Mouse (Mus musculus): ENCODE results near the gene Ints12.

The Ints12 gene

DNA sequence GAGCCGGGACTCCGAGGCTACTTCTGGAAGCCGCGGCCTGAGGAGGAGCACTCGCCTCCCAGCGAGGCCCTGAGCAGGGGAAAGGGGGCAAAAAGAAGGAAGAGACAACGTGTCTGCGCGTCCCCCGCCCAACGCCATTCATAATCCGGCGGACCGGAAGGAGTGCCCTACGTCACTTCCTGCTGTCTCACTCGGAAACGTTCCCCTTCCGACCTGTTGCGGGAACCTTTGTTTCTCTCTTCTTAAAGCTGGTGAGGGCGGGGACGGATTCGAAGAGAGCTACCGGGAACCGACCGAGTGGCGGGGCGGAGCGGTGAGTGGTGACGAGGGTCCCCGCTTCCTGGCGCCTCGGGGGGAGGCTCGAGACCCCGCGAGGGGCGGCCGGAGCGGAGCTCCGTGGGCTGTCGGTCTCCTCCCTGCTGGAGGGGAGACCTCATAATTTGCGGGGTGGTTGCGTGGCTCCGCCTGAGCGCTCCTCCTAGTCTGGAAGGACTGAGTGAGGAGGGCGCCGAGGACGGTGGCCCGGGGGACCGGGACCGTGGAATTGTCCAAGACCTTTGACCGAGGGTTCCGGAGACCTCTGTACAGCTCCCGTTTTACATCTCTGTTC lies at the start of gene Ints12, which contains the start of gene Gstcd:
Gene Ints12 (plus strand): TSS at position 177 of the 610 bp plus-strand sequence.
Gene Gstcd (minus strand): TSS at position 370 of the 610 bp plus-strand sequence.
- DNase-seq (ENCODE audit: low read depth), result peak; percentile 97

GRCm38 (mm10) chr3:133052068-133052467 lies 39.6 kb upstream of the Ints12 start:
- no peak for DNase-seq (ENCODE audit: low read depth)

DNA sequence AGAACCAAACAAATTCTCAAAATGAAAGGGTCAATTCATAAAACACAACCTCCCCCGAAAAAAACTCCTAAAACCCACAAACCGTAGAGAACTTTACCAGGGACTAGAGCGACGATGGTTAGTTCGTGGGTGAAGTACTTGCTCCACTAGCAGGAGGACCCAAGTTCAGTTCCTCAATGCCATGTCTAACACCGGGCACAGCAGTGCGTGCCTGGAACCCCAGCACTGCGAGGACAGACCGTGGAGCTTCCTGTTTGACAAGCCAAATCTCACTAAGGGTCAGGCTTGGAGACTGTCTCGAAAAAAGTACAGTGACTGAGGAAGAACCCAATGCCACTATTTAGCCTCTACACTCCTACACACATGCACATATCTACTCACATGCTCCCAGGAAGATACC lies 16.1 kb upstream of the Ints12 start:
- DNase-seq (ENCODE audit: low read depth), result no peak

GRCm38 (mm10) chr3:133082736-133083135 lies 8.9 kb upstream of the Ints12 start:
- no peak for DNase-seq (ENCODE audit: low read depth)

- DNase-seq (ENCODE audit: low read depth), result peak; percentile 79
Measured at GRCm38 (mm10) chr3:133085858-133086257, 5.8 kb upstream of the Ints12 start.

DNA sequence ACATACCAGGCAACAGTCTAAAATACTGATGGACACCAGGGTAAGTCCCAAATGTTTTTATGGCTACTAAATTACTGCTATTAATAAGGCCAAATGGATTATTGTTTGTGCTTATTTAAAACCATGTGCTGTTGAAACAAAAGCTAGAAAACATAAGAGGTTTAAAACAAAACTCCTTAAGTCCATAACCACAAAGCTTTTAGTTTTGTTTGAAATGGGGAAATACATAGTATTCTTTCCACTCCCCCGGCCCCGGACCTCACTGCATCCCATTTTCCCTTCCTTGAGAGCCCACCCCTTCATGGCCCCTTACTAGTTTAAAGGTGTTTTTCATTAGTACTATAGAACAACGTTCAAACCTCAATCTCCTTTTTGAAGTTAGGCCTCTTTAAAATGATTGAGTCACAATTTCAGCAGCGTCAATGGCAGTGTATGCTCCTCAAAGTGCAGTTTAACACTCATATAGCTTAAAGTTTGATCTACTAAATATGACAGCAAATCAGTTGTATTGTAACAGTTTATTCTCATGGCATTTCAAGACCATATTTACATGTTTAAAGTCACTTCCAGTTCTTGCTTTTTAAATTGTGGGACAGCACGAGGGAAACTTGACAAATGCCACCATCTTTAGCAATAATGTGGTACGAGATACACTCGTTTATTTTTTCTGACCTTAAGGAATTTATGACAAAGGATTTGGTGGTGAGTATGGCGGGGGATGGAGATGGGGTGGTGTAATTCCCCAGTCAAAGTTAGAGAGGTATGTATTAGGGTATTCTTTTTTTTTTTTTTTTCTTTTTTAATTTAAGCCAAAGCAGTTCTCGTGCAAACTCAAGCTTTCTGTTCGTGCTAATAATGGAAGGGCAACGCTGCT lies 1.2 kb upstream of the Ints12 start:
- peak; percentile 4 for DNase-seq (ENCODE audit: low read depth)

GRCm38 (mm10) chr3:133091121-133091663 lies 448 bp upstream of the Ints12 start:
- no peak for DNase-seq (ENCODE audit: low read depth)

DNA sequence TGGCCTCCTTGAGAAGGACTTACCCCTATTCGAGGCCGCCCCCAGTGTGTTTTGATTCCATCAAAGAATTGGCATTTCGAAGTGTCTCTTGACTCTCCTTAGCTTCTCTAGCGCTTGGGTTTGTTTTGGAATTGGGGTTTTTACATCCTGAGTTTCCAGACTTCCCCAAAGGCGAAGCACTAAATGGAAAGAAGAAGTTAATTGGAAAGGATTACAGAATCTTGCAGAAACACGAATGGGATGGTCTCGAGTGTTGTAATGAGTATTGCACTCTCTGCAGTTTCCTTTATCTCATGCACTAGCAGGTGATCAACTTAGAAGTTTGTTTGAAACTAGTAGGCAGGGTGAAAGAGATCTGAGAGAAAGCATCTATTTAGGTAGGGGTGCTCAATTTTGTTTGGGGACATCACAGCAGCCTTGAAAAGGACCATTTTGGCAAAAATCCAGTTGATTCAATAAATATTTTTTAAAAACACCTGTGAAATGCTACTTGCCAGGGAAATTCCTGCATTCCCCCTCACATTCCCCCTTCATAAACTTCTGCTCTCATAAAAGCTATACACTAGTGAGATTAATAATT lies 724 bp downstream of the Ints12 start:
- DNase-seq (ENCODE audit: low read depth), result no peak

DNA sequence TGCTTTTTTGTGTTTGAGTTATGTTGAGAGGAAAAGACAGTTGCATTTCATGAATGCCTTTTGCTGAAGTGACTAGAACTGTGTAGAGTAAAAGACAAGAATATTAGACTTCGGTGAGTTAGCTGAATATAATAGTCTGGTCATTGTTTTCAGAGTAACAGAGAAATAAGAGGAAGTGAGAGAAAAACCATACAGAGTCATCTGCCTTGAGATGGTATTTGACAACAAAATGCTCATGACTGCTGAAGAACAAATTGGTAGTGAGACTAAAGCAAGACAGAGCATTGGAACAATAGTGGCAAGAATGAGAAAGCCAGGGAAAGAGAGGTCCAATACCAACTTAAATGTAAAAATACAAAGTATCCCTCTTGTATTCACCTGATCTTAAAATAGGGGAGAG lies 1.3 kb downstream of the Ints12 start:
- no peak for DNase-seq (ENCODE audit: low read depth)

DNA sequence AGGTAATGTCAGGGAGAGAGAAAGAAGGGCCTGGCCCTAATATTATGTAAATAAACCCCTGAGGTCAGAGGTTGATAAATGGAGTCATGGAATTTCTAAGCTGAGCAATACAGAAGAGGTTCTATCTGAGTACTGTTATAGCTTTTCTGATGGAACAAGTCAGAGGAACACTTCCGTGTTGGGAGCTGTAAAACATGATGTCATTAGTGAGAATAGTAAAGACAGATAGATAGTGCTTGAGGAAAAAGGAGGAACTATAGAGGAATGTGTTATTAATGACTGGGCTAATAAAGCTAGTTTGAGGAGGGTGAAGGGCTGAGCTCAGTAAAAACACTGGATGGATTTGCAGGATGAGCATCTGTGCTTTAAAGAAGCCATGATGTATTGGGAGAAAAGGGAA lies 2.7 kb downstream of the Ints12 start:
- DNase-seq (ENCODE audit: low read depth), result no peak

GRCm38 (mm10) chr3:133097936-133098335 lies 6.3 kb downstream of the Ints12 start:
- DNase-seq (ENCODE audit: low read depth), result no peak

DNA sequence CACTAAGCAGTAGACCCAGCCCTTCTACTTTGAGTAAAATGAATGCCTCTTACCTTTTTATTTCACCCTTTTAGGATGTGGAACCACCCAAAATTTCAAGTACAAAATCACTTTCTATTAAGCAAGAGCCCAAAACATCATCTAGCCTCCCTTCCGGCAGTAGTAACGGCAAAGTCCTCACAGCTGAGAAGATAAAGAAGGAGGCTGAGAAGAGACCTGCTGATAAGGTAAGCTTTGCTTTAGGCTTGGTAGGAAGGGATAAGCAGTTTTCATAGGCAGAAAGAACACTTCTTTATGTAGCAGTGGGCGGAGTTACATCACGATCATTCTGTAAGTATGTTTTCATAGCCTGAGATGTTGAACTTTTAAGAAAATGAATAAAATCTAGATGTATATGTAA lies 6.7 kb downstream of the Ints12 start:
- DNase-seq (ENCODE audit: low read depth), result no peak

DNA sequence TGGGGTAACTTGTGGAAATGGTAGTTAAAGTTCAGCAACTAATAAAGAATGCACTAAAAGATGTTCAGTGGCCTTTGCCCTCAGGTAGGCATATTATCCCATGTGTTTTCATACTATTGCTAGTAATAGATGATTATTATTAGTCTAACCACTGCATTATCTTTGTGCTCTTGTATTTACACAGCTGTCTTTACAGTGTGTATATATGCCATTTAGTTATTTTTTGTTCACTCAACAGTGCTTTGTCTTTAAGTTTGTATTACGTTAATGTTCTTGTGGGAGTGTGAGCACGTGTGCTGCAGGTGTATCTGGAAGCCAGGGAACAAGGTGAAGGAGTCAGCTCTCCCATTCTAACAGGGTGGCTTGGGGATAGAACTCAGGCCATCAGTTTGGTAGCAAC lies 7.3 kb downstream of the Ints12 start:
- DNase-seq (ENCODE audit: low read depth), result no peak

DNA sequence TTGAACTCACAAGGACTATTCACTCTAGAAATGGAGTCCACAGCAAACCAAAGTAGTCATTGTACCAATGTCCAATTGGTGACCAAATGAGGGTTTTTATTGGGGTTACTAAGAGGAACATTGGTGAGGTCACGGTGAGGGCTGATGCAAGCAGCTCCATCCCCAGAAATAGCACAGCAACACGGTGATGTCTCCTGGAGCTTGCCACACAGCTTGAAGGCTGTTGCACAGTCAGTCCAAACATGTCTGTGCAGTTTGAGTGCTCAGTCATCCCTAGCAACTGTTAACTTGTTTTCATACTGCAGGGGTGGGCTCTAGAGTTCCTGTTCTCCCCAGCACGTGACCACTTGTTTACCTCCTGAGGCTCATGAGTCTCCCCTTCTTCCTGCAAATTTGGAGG lies 12.1 kb downstream of the Ints12 start:
- no peak for DNase-seq (ENCODE audit: low read depth)

GRCm38 (mm10) chr3:133104436-133104835 lies 12.8 kb downstream of the Ints12 start:
- no peak for DNase-seq (ENCODE audit: low read depth)

DNA sequence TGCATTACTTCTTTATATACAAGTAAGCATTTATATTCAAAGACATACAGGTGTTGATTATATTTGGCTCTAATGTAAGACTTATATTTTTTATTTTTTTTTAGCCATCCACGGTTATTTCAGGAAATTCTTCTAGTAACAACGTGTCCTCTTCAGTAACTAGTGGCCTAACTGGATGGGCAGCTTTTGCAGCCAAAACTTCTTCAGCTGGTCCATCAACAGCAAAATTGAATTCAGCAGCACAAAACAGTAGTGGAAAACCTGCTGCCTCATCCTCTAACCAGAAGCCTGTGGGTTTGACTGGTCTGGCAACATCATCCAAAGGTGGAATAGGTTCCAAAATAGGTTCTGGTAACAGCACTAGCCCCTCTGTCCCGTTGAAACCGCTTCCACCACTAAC lies 17.1 kb downstream of the Ints12 start:
- no peak for DNase-seq (ENCODE audit: low read depth)

DNA sequence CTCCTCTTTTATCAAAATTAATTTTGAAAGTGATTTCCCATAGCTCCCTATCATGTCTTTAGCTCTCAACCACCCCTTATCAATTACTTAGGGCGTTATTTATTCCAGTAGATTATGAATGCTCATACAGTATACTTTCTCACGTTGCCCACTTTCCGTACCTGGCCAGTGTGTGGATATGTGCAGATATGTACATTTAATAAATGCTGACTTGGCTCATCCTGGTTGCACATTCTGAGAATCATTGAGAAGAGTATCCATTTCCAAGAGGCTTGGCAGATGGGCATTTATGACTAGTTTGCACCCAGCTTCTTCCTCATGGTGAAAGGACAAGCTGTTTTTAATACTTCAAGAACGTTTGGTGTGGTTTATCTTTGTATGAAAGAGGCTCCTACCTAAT lies 18.2 kb downstream of the Ints12 start:
- no peak for DNase-seq (ENCODE audit: low read depth)

DNA sequence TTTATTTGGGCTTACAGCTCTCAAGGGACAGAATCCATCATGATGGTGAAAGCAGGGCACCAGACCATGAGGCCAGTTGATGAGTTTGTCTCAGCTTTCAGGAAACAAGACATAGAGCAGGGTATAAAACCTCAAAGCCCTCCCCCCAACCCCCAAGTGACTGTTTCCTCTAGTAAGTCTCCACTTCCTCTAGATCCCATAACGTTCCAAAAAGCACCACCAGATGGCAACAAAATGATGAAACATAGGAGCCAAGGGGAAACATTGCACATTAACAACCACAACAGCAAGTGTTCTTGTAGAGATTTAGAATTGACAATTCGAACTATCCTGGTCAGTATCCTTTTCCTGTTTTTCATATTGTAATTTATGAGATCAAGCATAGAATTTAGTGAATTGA lies 20.1 kb downstream of the Ints12 start:
- DNase-seq (ENCODE audit: low read depth), result peak; percentile 71

DNA sequence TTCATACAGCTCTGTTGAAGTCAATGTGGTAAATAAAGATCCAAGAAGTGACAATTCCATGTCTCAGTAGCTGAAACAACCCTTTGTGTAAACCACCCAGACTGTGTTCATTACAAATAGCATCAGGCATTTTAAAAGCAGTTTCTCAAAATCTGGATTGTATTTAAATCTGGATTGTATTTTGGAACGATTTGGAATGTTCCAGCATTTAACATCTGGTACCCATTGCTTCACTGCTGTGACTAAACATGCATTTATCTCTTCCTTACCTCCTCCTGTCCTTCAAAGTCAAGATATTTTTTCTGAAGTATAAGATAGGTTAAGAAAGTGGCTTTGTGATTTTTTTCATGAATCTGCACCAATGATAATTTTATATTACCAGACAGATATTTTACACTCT lies 21.6 kb downstream of the Ints12 start:
- peak; percentile 63 for DNase-seq (ENCODE audit: low read depth)

- DNase-seq (ENCODE audit: low read depth), result no peak
Measured at GRCm38 (mm10) chr3:133131372-133131771, 39.7 kb downstream of the Ints12 start.

- no peak for DNase-seq (ENCODE audit: low read depth)
Measured at GRCm38 (mm10) chr3:133132611-133133010, 41.0 kb downstream of the Ints12 start.

- no peak for DNase-seq (ENCODE audit: low read depth)
Measured at GRCm38 (mm10) chr3:133141877-133142276, 50.2 kb downstream of the Ints12 start.
